Mouse (Mus musculus): Measurements from ENCODE around the gene Ptch2. TPM values are rescaled to one million over a fixed set of nuclear protein-coding genes. Genes with fewer than 3 reads are reported as not detected.

Ptch2 gene
- polyA plus RNA-seq, 1 experiment from 2014 or later = 6.4 TPM

- WGBS = 25% methylated on average over 15 of the region's 15 CpGs
- H3K4me1 ChIP-seq (replicated peaks; ENCODE audit: control insufficient read depth, insufficient read depth, low read length) = no peaks in the 10 kb centered on the region
- no peak overlapping the region for H3K9ac ChIP-seq (ENCODE audit: low read length)
- no peak overlapping the region for H3K27ac ChIP-seq (ENCODE audit: low read depth, low read length)
- no peak overlapping the region for H3K4me2 ChIP-seq (ENCODE audit: low read depth, low read length, severe bottlenecking)
- no peaks in the 10 kb centered on the region for H3K9me3 ChIP-seq (ENCODE audit: control insufficient read depth, low read length)
- DNase-seq (ENCODE audit: low spot score) = peak; percentile 93
- H3K4me3 ChIP-seq (ENCODE audit: low read depth, low read length) = no peak overlapping the region
- H3K27me3 ChIP-seq (ENCODE audit: control insufficient read depth, insufficient read depth, low read length) = no peaks in the 10 kb centered on the region
- no peak for ATAC-seq (replicated peaks; ENCODE audit: low FRiP score)
- H3K36me3 ChIP-seq (ENCODE audit: control insufficient read depth, insufficient read depth, low read length) = peaks cover 8% of the 10 kb centered on the region
Observed at GRCm38 (mm10) chr4:117146176-117146575, 50.3 kb downstream of the Ptch2 start.

GRCm38 (mm10) chr4:117148047-117148713 is 52.3 kb downstream of the Ptch2 start:
- no peak overlapping the region for H3K27ac ChIP-seq (ENCODE audit: low read depth, low read length)
- H3K4me2 ChIP-seq (ENCODE audit: low read depth, low read length, severe bottlenecking) = no peak overlapping the region
- H3K36me3 ChIP-seq (ENCODE audit: control insufficient read depth, insufficient read depth, low read length) = peaks cover 26% of the 10 kb centered on the region
- no peaks in the 10 kb centered on the region for H3K27me3 ChIP-seq (ENCODE audit: control insufficient read depth, insufficient read depth, low read length)
- H3K9ac ChIP-seq (ENCODE audit: low read length) = no peak overlapping the region
- no peak for DNase-seq (ENCODE audit: low spot score)
- no peak for ATAC-seq (replicated peaks; ENCODE audit: low FRiP score)
- no peak overlapping the region for H3K4me3 ChIP-seq (ENCODE audit: low read depth, low read length)
- no peaks in the 10 kb centered on the region for H3K4me1 ChIP-seq (replicated peaks; ENCODE audit: control insufficient read depth, insufficient read depth, low read length)
- H3K9me3 ChIP-seq (ENCODE audit: control insufficient read depth, low read length) = no peaks in the 10 kb centered on the region
- 89% methylated on average over 18 of the region's 18 CpGs for WGBS

GRCm38 (mm10) chr4:117148815-117149214 is 52.9 kb downstream of the Ptch2 start:
- Histone ChIP-seq H3K27ac (ENCODE audit: low read depth, low read length) (no peak overlapping the region), H3K4me2 (ENCODE audit: low read depth, low read length, severe bottlenecking) (no peak overlapping the region), H3K9ac (ENCODE audit: low read length) (no peak overlapping the region; the same call in 1 of the 2 replicates), H3K4me1 (replicated peaks; ENCODE audit: control insufficient read depth, insufficient read depth, low read length) (0 out of 2 replicates have a peak, but pooled peaks cover 2% of the 10 kb centered on the region), H3K36me3 (ENCODE audit: control insufficient read depth, insufficient read depth, low read length) (peaks cover 31% of the 10 kb centered on the region), H3K9me3 (ENCODE audit: control insufficient read depth, low read length) (no peaks in the 10 kb centered on the region), H3K27me3 (ENCODE audit: control insufficient read depth, insufficient read depth, low read length) (no peaks in the 10 kb centered on the region), H3K4me3 (ENCODE audit: low read depth, low read length) (no peak overlapping the region)
- DNase-seq (ENCODE audit: low spot score) (peak; percentile 64), ATAC-seq (replicated peaks; ENCODE audit: low FRiP score) (no peak)
- WGBS = 73% methylated on average over 24 of the region's 24 CpGs

- no peak overlapping the region for H3K4me3 ChIP-seq (ENCODE audit: low read depth, low read length)
- DNase-seq (ENCODE audit: low spot score) = no peak
- H3K9ac ChIP-seq (ENCODE audit: low read length) = no peak overlapping the region
- no peaks in the 10 kb centered on the region for H3K9me3 ChIP-seq (ENCODE audit: control insufficient read depth, low read length)
- H3K36me3 ChIP-seq (ENCODE audit: control insufficient read depth, insufficient read depth, low read length) = peaks cover 34% of the 10 kb centered on the region
- no peak overlapping the region for H3K27ac ChIP-seq (ENCODE audit: low read depth, low read length)
- H3K27me3 ChIP-seq (ENCODE audit: control insufficient read depth, insufficient read depth, low read length) = no peaks in the 10 kb centered on the region
- H3K4me2 ChIP-seq (ENCODE audit: low read depth, low read length, severe bottlenecking) = no peak overlapping the region
- H3K4me1 ChIP-seq (replicated peaks; ENCODE audit: control insufficient read depth, insufficient read depth, low read length) = 0 out of 2 replicates have a peak, but pooled peaks cover 2% of the 10 kb centered on the region
- WGBS = 78% methylated on average over 6 of the region's 6 CpGs
- no peak for ATAC-seq (replicated peaks; ENCODE audit: low FRiP score)
Observed at GRCm38 (mm10) chr4:117149291-117150211, 53.7 kb downstream of the Ptch2 start.

GRCm38 (mm10) chr4:117150212-117150733 is 54.4 kb downstream of the Ptch2 start:
- Histone ChIP-seq H3K27ac (ENCODE audit: low read depth, low read length) (no peak overlapping the region), H3K9ac (ENCODE audit: low read length) (no peak overlapping the region), H3K9me3 (ENCODE audit: control insufficient read depth, low read length) (no peaks in the 10 kb centered on the region), H3K27me3 (ENCODE audit: control insufficient read depth, insufficient read depth, low read length) (no peaks in the 10 kb centered on the region), H3K36me3 (ENCODE audit: control insufficient read depth, insufficient read depth, low read length) (peaks cover 34% of the 10 kb centered on the region), H3K4me2 (ENCODE audit: low read depth, low read length, severe bottlenecking) (no peak overlapping the region), H3K4me1 (replicated peaks; ENCODE audit: control insufficient read depth, insufficient read depth, low read length) (peaks cover 2% of the 10 kb centered on the region; the same call in 1 of the 2 replicates), H3K4me3 (ENCODE audit: low read depth, low read length) (no peak overlapping the region)
- 88% methylated on average over 6 of the region's 6 CpGs for WGBS
- no peak for DNase-seq (ENCODE audit: low spot score)
- no peak for ATAC-seq (replicated peaks; ENCODE audit: low FRiP score)

- Histone ChIP-seq H3K9me3 (ENCODE audit: control insufficient read depth, low read length) (no peaks in the 10 kb centered on the region), H3K4me2 (ENCODE audit: low read depth, low read length, severe bottlenecking) (no peak overlapping the region), H3K36me3 (ENCODE audit: control insufficient read depth, insufficient read depth, low read length) (peaks cover 34% of the 10 kb centered on the region), H3K27ac (ENCODE audit: low read depth, low read length) (no peak overlapping the region), H3K9ac (ENCODE audit: low read length) (no peak overlapping the region), H3K4me1 (replicated peaks; ENCODE audit: control insufficient read depth, insufficient read depth, low read length) (peaks cover 2% of the 10 kb centered on the region; the same call in 1 of the 2 replicates), H3K4me3 (ENCODE audit: low read depth, low read length) (no peak overlapping the region), H3K27me3 (ENCODE audit: control insufficient read depth, insufficient read depth, low read length) (no peaks in the 10 kb centered on the region)
- 89% methylated on average over 1 of the region's 1 CpGs for WGBS
- ATAC-seq (replicated peaks; ENCODE audit: low FRiP score) = no peak
- no peak for DNase-seq (ENCODE audit: low spot score)
Observed at GRCm38 (mm10) chr4:117151416-117151815, 55.5 kb downstream of the Ptch2 start.

GRCm38 (mm10) chr4:117152714-117153113 is 56.8 kb downstream of the Ptch2 start:
- H3K27me3 ChIP-seq (ENCODE audit: control insufficient read depth, insufficient read depth, low read length) = no peaks in the 10 kb centered on the region
- H3K27ac ChIP-seq (ENCODE audit: low read depth, low read length) = no peak overlapping the region
- H3K9me3 ChIP-seq (ENCODE audit: control insufficient read depth, low read length) = no peaks in the 10 kb centered on the region
- DNase-seq (ENCODE audit: low spot score) (no peak), ATAC-seq (replicated peaks; ENCODE audit: low FRiP score) (no peak)
- WGBS = 90% methylated on average over 5 of the region's 5 CpGs
- no peak overlapping the region for H3K4me2 ChIP-seq (ENCODE audit: low read depth, low read length, severe bottlenecking)
- H3K36me3 ChIP-seq (ENCODE audit: control insufficient read depth, insufficient read depth, low read length) = peaks cover 34% of the 10 kb centered on the region
- peaks cover 2% of the 10 kb centered on the region; the same call in 1 of the 2 replicates for H3K4me1 ChIP-seq (replicated peaks; ENCODE audit: control insufficient read depth, insufficient read depth, low read length)
- H3K4me3 ChIP-seq (ENCODE audit: low read depth, low read length) = no peak overlapping the region
- no peak overlapping the region for H3K9ac ChIP-seq (ENCODE audit: low read length)

- Histone ChIP-seq H3K27me3 (ENCODE audit: control insufficient read depth, insufficient read depth, low read length) (no peaks in the 10 kb centered on the region), H3K9ac (ENCODE audit: low read length) (peak overlapping the region; percentile 98), H3K4me3 (ENCODE audit: low read depth, low read length) (peak overlapping the region; percentile 99), H3K27ac (ENCODE audit: low read depth, low read length) (peak overlapping the region; percentile 85), H3K36me3 (ENCODE audit: control insufficient read depth, insufficient read depth, low read length) (peaks cover 33% of the 10 kb centered on the region), H3K9me3 (ENCODE audit: control insufficient read depth, low read length) (no peaks in the 10 kb centered on the region), H3K4me2 (ENCODE audit: low read depth, low read length, severe bottlenecking) (peak overlapping the region; percentile 84), H3K4me1 (replicated peaks; ENCODE audit: control insufficient read depth, insufficient read depth, low read length) (peaks cover 2% of the 10 kb centered on the region; the same call in 1 of the 2 replicates)
- no peak for ATAC-seq (replicated peaks; ENCODE audit: low FRiP score)
- 2% methylated on average over 44 of the region's 44 CpGs for WGBS
- peak; percentile 62 for DNase-seq (ENCODE audit: low spot score)
Observed at GRCm38 (mm10) chr4:117155020-117155791, 59.3 kb downstream of the Ptch2 start.

Data from forebrain, embryonic 11.5 days (tissue).